Mouse (Mus musculus) testis, adult 2 months (tissue): ENCODE measurements around the gene Gm5565.
"Not testable (repeated sequence)": the region's sequence is repeated elsewhere in the genome, so short reads cannot be mapped to it uniquely, and the experiment has no call there.

Experiments
- CTCF ChIP-seq: fragments of 200-500 bp; IDR thresholded peaks from 2 replicates; pipeline ENCODE4 v1.5.1; 2012; ENCODE audit warnings: low read depth, mild to moderate bottlenecking, inconsistent platforms, low read length, moderate library complexity; ENCODE audit not compliant: control insufficient read depth, insufficient read depth, insufficient replicate concordance
- POLR2A ChIP-seq: fragments of 200-500 bp; IDR thresholded peaks from 2 replicates; pipeline ENCODE4 v1.6.1; 2012; ENCODE audit warnings: low read depth, mild to moderate bottlenecking, inconsistent platforms, low read length, moderate library complexity; ENCODE audit not compliant: control insufficient read depth

DNA sequence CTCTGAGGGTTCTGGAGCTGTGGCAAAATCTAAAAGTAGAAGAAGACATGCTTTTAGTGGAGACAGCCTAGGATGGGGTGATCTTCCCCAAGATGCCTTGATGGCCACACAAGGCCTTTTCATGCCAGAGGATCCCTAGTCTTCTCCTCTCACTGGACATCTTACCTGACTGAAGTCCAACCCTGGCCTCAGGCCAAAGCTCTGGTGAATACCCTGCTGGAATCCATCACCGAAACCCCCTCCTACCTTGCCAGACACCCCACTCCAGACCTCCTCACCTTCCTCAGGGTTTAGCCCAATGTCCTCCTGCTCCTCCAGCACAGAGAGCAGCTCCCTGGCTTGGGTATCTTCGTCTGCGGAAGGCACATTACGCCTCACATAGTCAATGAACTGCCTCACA is 2.0 kb downstream of the Gm5565 start:
- not testable (repeated sequence) for TF ChIP-seq CTCF, POLR2A
